Mouse (Mus musculus): ENCODE data around the gene Tmc3.

DNA sequence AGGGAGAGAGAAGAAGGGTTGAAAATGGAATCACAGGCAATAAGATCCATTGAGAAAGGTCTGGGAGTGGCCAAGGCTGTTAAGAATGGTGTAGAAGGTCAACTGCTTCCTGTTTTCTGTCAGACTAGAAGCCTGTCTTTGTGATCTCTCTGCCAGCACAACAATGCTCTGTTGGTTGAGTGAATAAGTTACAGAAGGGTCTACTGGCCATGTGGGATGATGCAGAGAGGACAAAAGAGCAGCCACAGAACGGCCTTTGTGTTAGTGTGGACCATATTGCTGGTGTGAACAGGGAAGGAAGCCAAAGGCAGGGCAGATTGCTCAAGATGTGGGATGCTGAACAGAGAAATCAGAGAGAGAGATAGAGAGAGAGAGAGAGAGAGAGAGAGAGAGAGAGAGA, 74.0 kb downstream of the Tmc3 start:
- TF ChIP-seq CTCF (IDR thresholded peaks at IDR 0.05 in 2 of 3, conservative IDR thresholded peaks at IDR 0.05 in 1 of 3; ENCODE audit: control insufficient read depth in 1 of 3, insufficient read depth in 1 of 3, low read depth in 2 of 3, low read length in 3 of 3, poor library complexity in 1 of 3, severe bottlenecking in 1 of 3) (no peak), USF2 (IDR thresholded peaks at IDR 0.05; ENCODE audit: borderline replicate concordance in 1 of 2, insufficient read depth in 1 of 2, low read depth in 1 of 2, low read length in 2 of 2) (no peak), MAFK (IDR thresholded peaks at IDR 0.05; ENCODE audit: borderline replicate concordance, low read depth, low read length) (no peak)

All from MEL (cell line).